Mouse (Mus musculus) embryonic facial prominence, embryonic 12.5 days (tissue): ENCODE measurements around the gene Erlin1. TPM values are rescaled to one million over a fixed set of nuclear protein-coding genes. Genes with fewer than 3 reads are reported as not detected.

Experiments used
- ATAC-seq: fragments of 200-750 bp; cut with Nextera tagmentation; 2 replicates; pipeline ENCODE4 v1.8.0; 2017; ENCODE audit not compliant: insufficient number of reproducible peaks, insufficient read depth, low FRiP score, low TSS enrichment
- H3K27ac ChIP-seq: fragments of 300-500 bp; sonication (generic); 2 replicates; pipeline ENCODE4 v1.5.1; 2016; ENCODE audit warnings: mild to moderate bottlenecking
- H3K27me3 ChIP-seq: fragments of 300-500 bp; sonication (generic); 2 replicates; pipeline ENCODE4 v1.6.1; 2016; ENCODE audit warnings: mild to moderate bottlenecking, moderate library complexity
- H3K36me3 ChIP-seq: fragments of 300-500 bp; sonication (generic); 2 replicates; pipeline ENCODE4 v1.6.1; 2016; ENCODE audit warnings: mild to moderate bottlenecking
- H3K4me1 ChIP-seq: fragments of 300-500 bp; sonication (generic); 2 replicates; pipeline ENCODE4 v1.6.1; 2016
- H3K4me2 ChIP-seq: fragments of 300-500 bp; sonication (generic); replicated peaks from 2 replicates; pipeline ENCODE4 v1.6.1; 2016; ENCODE audit warnings: mild to moderate bottlenecking, moderate library complexity
- H3K4me3 ChIP-seq: fragments of 300-500 bp; sonication (generic); 2 replicates; pipeline ENCODE4 v1.5.1; 2016; ENCODE audit warnings: mild to moderate bottlenecking
- H3K9ac ChIP-seq: fragments of 300-500 bp; sonication (generic); 2 replicates; pipeline ENCODE4 v1.6.1; 2016; ENCODE audit warnings: mild to moderate bottlenecking, moderate library complexity
- H3K9me3 ChIP-seq: fragments of 300-500 bp; sonication (generic); 2 replicates; pipeline ENCODE4 v1.6.1; 2016; ENCODE audit warnings: mild to moderate bottlenecking, moderate library complexity
- WGBS: fragments of 180-500 bp; shearing (Covaris S2); methylation state at CpG from one replicate; pipeline ENCODE4 v1.1.7; 2016; 5-methylcytosine and 5-hydroxymethylcytosine counted together
- polyA plus RNA-seq: library from polyadenylated mRNA; unstranded; fragments of >200 nt; fragmentation: Nextera tagmentation; extraction: Ambion mirVana; gene quantifications from 2 replicates; pipeline ENCODE4 v1.2.1, GENCODE M21; 2016

The Erlin1 gene
- polyA plus RNA-seq, 1 experiment from 2014 or later: 32.4 TPM

GRCm38 (mm10) chr19:44021502-44021901 is 48.1 kb downstream of the Erlin1 start:
- Histone ChIP-seq H3K4me2 (no peak overlapping the region), H3K27ac (no peak overlapping the region), H3K9me3 (no peaks in the 10 kb centered on the region), H3K4me1 (0 out of 2 replicates have a peak, but pooled peaks cover 4% of the 10 kb centered on the region), H3K36me3 (no peaks in the 10 kb centered on the region), H3K27me3 (no peaks in the 10 kb centered on the region), H3K4me3 (no peak overlapping the region), H3K9ac (no peak overlapping the region)
- WGBS: 92% methylated on average over 4 of the region's 4 CpGs
- no peak for ATAC-seq

GRCm38 (mm10) chr19:44019739-44020138 is 49.8 kb downstream of the Erlin1 start:
- H3K36me3 ChIP-seq: no peaks in the 10 kb centered on the region
- no peaks in the 10 kb centered on the region for H3K9me3 ChIP-seq
- no peak overlapping the region for H3K27ac ChIP-seq
- H3K27me3 ChIP-seq: no peaks in the 10 kb centered on the region
- no peak overlapping the region for H3K4me2 ChIP-seq
- no peak overlapping the region for H3K9ac ChIP-seq
- 53% methylated on average over 7 of the region's 7 CpGs for WGBS
- H3K4me3 ChIP-seq: no peak overlapping the region
- ATAC-seq: no peak
- H3K4me1 ChIP-seq: 0 out of 2 replicates have a peak, but pooled peaks cover 4% of the 10 kb centered on the region

GRCm38 (mm10) chr19:44013862-44014261 is 55.7 kb downstream of the Erlin1 start:
- Histone ChIP-seq H3K9ac (no peak overlapping the region), H3K36me3 (no peaks in the 10 kb centered on the region), H3K27ac (no peak overlapping the region), H3K27me3 (no peaks in the 10 kb centered on the region), H3K9me3 (no peaks in the 10 kb centered on the region), H3K4me3 (no peak overlapping the region), H3K4me1 (0 out of 2 replicates have a peak, but pooled peaks cover 4% of the 10 kb centered on the region), H3K4me2 (no peak overlapping the region)
- WGBS: 83% methylated on average over 6 of the region's 6 CpGs
- no peak for ATAC-seq

- Histone ChIP-seq H3K4me1 (no peaks in the 10 kb centered on the region), H3K36me3 (no peaks in the 10 kb centered on the region), H3K27ac (no peak overlapping the region), H3K9ac (no peak overlapping the region), H3K9me3 (no peaks in the 10 kb centered on the region), H3K4me2 (no peak overlapping the region), H3K27me3 (no peaks in the 10 kb centered on the region), H3K4me3 (no peak overlapping the region)
- WGBS: 78% methylated on average over 15 of the region's 15 CpGs
- no peak for ATAC-seq
Measured at GRCm38 (mm10) chr19:44008784-44009183, 60.8 kb downstream of the Erlin1 start.

GRCm38 (mm10) chr19:44007186-44007585 is 62.4 kb downstream of the Erlin1 start:
- ATAC-seq: no peak
- H3K27me3 ChIP-seq: no peaks in the 10 kb centered on the region
- H3K36me3 ChIP-seq: no peaks in the 10 kb centered on the region
- no peak overlapping the region for H3K4me3 ChIP-seq
- no peak overlapping the region for H3K27ac ChIP-seq
- H3K4me1 ChIP-seq: no peaks in the 10 kb centered on the region
- no peaks in the 10 kb centered on the region for H3K9me3 ChIP-seq
- WGBS: 52% methylated on average over 12 of the region's 12 CpGs
- no peak overlapping the region for H3K4me2 ChIP-seq
- H3K9ac ChIP-seq: no peak overlapping the region

GRCm38 (mm10) chr19:44005025-44005424 is 64.6 kb downstream of the Erlin1 start:
- Histone ChIP-seq H3K4me2 (no peak overlapping the region), H3K27me3 (no peaks in the 10 kb centered on the region), H3K27ac (no peak overlapping the region), H3K9me3 (no peaks in the 10 kb centered on the region), H3K9ac (no peak overlapping the region), H3K36me3 (no peaks in the 10 kb centered on the region), H3K4me3 (no peak overlapping the region), H3K4me1 (no peaks in the 10 kb centered on the region)
- WGBS: 78% methylated on average over 4 of the region's 4 CpGs
- ATAC-seq: no peak

- H3K9me3 ChIP-seq: no peaks in the 10 kb centered on the region
- WGBS: 89% methylated on average over 2 of the region's 2 CpGs
- H3K4me2 ChIP-seq: no peak overlapping the region
- H3K27me3 ChIP-seq: no peaks in the 10 kb centered on the region
- no peak overlapping the region for H3K27ac ChIP-seq
- no peaks in the 10 kb centered on the region for H3K36me3 ChIP-seq
- ATAC-seq: no peak
- H3K4me3 ChIP-seq: no peak overlapping the region
- no peak overlapping the region for H3K9ac ChIP-seq
- no peaks in the 10 kb centered on the region for H3K4me1 ChIP-seq
Measured at GRCm38 (mm10) chr19:44004261-44004660, 65.3 kb downstream of the Erlin1 start.

GRCm38 (mm10) chr19:44000720-44001119 is 68.9 kb downstream of the Erlin1 start:
- Histone ChIP-seq H3K27ac (no peak overlapping the region), H3K4me3 (no peak overlapping the region), H3K4me1 (no peaks in the 10 kb centered on the region), H3K9ac (no peak overlapping the region), H3K4me2 (no peak overlapping the region), H3K27me3 (no peaks in the 10 kb centered on the region), H3K9me3 (no peaks in the 10 kb centered on the region), H3K36me3 (no peaks in the 10 kb centered on the region)
- WGBS: 76% methylated on average over 5 of the region's 5 CpGs
- ATAC-seq: no peak

GRCm38 (mm10) chr19:44000061-44000460 is 69.5 kb downstream of the Erlin1 start:
- Histone ChIP-seq H3K27ac (no peak overlapping the region), H3K36me3 (no peaks in the 10 kb centered on the region), H3K9me3 (no peaks in the 10 kb centered on the region), H3K4me3 (no peak overlapping the region), H3K9ac (no peak overlapping the region), H3K4me1 (no peaks in the 10 kb centered on the region), H3K4me2 (no peak overlapping the region), H3K27me3 (no peaks in the 10 kb centered on the region)
- 78% methylated on average over 1 of the region's 1 CpGs for WGBS
- no peak for ATAC-seq

GRCm38 (mm10) chr19:43998802-43999527 is 70.6 kb downstream of the Erlin1 start:
- 86% methylated on average over 11 of the region's 11 CpGs for WGBS
- Histone ChIP-seq H3K27ac (no peak overlapping the region), H3K9me3 (no peaks in the 10 kb centered on the region), H3K4me3 (no peak overlapping the region), H3K36me3 (no peaks in the 10 kb centered on the region), H3K4me2 (no peak overlapping the region), H3K4me1 (no peaks in the 10 kb centered on the region), H3K27me3 (no peaks in the 10 kb centered on the region), H3K9ac (no peak overlapping the region)
- ATAC-seq: no peak

- no peak for ATAC-seq
- no peaks in the 10 kb centered on the region for H3K36me3 ChIP-seq
- no peak overlapping the region for H3K4me3 ChIP-seq
- H3K4me1 ChIP-seq: no peaks in the 10 kb centered on the region
- no peak overlapping the region for H3K4me2 ChIP-seq
- no peak overlapping the region for H3K9ac ChIP-seq
- no peaks in the 10 kb centered on the region for H3K27me3 ChIP-seq
- 85% methylated on average over 10 of the region's 10 CpGs for WGBS
- H3K27ac ChIP-seq: no peak overlapping the region
- no peaks in the 10 kb centered on the region for H3K9me3 ChIP-seq
Measured at GRCm38 (mm10) chr19:43998101-43998500, 71.5 kb downstream of the Erlin1 start.

GRCm38 (mm10) chr19:43995427-43995826 is 74.2 kb downstream of the Erlin1 start:
- 77% methylated on average over 7 of the region's 7 CpGs for WGBS
- Histone ChIP-seq H3K27me3 (no peaks in the 10 kb centered on the region), H3K4me3 (no peak overlapping the region), H3K4me1 (no peaks in the 10 kb centered on the region), H3K27ac (no peak overlapping the region), H3K9me3 (no peaks in the 10 kb centered on the region), H3K36me3 (no peaks in the 10 kb centered on the region), H3K9ac (no peak overlapping the region), H3K4me2 (no peak overlapping the region)
- no peak for ATAC-seq
